Mouse (Mus musculus): ENCODE measurements at regions not wholly inside any gene's neighbourhood (a gene's known extent, or its start where the extent isn't known, plus 50 kb on each side); places are given as distances from the start of the nearest gene placed in this dataset.

DNA sequence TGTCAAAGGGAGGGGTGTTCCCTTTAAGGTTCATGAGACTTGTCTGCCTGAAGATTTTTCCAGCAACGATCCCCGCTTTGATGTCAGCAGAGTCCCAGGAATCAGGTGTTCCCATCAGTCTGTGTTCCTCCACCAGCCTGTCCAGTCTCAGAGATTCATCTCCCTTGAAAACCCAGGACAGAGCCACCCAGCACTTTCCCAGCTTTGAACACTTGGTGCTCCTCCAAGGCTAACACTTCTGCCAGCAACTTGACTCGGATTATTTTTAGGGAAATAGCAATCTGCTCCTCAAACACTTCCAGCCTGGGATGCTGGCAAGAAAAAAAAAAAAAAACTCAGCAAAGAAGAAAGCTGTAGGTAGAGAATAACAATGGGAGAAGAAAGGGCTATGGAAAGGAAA lies 170.7 kb downstream of the Dyrk2 start:
- no peak for DNase-seq (ENCODE audit: extremely low spot score, low read depth, low spot score)

DNA sequence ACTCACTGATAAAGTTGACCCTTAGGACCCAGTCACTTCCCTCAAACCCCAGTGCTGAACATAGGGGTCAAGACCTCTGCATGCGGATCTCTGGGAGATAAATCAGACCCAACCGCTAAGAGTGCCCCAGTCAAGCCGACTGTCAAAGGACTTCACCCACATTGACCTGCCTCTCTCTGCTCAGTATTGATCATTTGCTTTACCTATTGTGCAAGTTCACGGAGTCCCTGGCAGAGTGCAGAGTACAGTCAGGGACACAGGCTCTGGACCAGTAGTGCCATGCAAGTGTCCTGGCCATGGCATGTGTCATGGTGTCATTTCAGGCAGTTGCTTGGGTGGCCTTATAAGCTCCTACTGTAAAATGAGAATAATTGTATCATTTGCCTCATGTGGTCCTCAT lies 169.9 kb downstream of the Dyrk2 start:
- no peak for DNase-seq (ENCODE audit: extremely low spot score, low read depth, low spot score)

DNA sequence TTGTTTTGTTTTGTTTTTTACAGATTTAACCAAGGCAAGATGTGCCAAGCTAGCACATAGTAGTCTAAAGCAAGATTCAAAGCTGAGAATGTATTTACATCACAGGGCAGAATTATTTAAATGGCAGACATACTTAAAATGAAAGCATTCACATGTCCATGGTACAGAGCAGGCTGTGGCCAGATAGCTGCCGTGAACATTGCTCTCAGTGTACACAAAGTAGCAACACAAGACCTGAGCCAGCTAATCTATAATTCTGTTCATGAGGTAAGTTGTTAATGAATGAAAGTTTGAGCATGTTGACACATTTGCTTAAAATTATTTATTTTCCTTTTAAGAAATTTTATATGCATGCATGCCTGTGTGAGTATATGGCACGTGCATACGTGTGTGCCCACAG lies 164.0 kb downstream of the Dyrk2 start:
- DNase-seq (ENCODE audit: extremely low spot score, low read depth, low spot score): no peak

DNA sequence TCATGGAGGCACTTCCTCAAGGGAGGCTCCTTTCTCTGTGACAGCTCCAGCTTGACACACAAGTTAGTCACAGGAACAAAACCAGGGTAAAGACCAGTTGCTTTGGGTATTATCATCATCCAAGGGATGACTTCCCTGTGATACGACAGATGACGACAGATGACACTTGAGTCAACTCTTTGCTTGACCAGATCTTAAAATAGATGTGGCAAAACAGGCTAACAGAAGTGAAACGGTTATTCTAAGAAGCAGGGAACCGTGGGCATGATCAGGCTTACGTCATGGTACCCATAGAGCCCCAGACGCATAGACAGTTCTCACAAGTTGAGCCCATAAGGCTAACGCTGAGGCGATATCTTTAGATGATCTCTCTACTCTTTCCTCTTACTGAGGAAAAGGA lies 160.3 kb downstream of the Dyrk2 start:
- no peak for DNase-seq (ENCODE audit: extremely low spot score, low read depth, low spot score)

DNA sequence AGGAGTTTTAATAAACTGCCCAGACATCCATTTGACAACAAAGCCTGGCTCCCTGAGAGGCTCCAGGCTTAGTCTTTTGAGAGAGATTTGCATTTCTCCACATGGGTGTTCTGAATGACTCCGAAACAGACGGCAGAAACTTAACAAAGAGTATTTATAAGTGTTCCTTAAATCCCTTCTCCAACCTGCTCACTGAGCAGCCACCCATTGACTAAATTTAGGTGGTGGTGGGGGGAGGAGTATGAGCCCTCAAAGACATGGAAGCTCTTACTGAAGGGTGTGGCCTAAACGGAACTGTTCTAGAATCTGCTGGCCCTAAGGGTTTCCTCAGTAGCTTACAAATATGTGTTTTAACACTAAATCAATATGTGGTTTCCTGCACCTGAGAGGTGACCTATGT lies 158.5 kb downstream of the Dyrk2 start:
- DNase-seq (ENCODE audit: extremely low spot score, low read depth, low spot score): no peak

DNA sequence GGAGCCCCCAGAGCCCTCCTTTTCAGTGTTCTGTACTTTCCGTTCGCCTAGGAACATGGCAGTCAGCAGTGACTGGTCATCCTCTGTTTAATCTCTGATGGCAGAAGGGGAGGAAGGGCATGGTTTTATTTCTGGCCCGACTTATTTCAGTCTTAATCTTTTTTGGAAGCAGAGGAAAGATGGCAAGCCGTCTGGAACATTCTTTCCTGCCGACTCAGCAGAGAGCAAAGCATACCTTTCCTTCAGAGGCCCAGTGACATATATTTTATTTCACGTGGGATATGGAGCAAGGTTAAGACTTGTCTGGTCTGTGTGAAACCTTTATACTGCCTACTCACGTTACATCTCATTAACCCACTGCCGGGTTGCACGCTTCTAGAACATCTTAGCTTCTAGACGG lies 158.1 kb downstream of the Dyrk2 start:
- no peak for DNase-seq (ENCODE audit: extremely low spot score, low read depth, low spot score)

DNA sequence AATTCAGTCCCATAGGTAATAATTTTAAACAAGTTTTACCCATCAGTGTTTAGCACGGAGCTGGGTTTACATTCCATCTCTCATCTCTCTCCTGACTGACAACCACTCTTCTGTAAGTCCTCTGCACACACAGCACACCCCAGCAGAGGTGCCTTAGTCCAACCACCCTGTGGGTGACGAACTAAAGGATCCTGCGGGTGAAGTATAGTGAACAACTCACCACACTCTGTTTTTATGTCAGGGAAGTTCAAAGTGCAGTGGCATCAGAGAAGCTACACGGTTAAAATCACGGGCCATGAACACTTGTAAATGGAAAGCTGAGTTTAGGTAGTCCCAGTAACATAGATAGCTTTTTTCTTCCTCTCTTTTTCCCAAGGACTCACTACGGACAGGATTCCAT lies 157.1 kb downstream of the Dyrk2 start:
- DNase-seq (ENCODE audit: extremely low spot score, low read depth, low spot score): no peak

DNA sequence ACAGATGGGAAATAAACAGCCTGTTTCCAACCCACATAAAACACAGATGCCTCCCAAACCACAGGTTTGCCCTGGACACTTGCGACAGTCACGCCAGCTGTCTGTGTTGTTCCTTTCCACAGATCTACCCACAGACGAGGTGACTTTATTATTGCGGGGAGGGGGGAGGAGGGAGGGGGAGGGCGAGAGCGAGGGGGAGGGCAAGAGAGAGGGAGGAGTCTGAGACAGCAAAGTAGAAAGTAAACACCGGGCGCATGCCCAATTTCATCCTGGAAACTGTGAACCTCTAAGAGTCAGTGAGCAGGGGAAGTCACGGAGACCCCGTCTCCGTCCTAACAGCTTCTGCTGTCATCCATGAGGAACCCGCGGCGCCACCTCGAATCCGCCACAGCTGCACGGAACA lies 155.8 kb downstream of the Dyrk2 start:
- DNase-seq (ENCODE audit: extremely low spot score, low read depth, low spot score): no peak

DNA sequence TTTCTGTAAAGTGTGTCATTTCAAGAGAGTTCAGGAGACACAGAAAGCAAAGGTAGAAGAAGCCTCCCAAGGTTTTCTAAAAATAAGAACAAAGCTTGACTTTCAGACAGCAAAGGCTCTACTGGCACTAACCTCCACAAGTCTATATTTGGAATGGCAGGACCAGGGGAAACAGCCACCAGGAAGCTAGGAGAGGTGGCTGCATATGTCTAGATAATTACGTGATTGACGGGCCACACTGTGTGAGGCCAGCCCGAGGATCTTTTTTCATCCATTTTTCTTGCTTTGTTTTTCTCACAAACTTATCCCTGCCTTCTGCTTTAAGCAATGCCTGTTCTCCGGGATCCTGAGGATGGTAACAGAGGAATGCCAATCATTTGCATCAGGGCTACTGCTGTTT lies 155.4 kb downstream of the Dyrk2 start:
- no peak for DNase-seq (ENCODE audit: extremely low spot score, low read depth, low spot score)

DNA sequence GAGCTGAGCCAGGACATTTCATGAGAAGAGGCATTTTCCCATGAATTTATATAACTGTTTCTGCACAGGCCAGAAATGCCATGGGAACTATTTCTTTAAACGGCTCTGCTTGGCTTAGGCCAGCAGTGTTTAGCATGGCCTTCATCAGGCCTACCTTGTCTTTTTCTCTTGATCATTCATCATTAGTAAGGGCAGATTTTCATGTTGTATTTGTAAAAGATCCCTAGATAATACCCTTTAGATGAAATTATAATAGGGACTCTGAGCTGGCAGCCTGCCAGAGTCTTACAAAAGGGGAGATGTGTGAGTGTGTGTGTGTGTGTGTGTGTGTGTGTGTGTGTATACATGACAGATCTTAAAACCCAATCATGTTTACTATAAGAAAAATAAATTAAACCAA lies 149.4 kb downstream of the Dyrk2 start:
- no peak for DNase-seq (ENCODE audit: extremely low spot score, low read depth, low spot score)

DNA sequence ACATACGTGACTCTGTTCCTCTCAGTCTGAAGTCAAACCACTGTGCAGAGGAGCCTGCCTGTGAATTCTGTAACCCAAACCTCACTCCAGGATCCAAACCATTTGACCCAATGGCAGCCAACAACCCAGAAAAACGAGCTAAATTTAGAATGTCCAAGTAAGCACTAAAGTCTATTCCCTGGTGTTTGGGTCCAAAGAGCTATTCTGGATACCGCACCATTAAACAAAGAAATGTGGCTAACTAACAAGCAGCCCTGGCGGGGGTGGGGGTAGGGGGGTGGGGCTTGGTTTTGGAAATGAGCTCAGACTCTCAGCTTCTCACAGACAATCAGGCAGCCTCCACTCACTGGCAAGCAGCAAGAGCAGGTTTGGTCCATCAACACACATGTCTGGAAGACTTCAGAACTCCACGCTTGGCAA lies 147.9 kb downstream of the Dyrk2 start:
- DNase-seq (ENCODE audit: extremely low spot score, low read depth, low spot score): no peak

DNA sequence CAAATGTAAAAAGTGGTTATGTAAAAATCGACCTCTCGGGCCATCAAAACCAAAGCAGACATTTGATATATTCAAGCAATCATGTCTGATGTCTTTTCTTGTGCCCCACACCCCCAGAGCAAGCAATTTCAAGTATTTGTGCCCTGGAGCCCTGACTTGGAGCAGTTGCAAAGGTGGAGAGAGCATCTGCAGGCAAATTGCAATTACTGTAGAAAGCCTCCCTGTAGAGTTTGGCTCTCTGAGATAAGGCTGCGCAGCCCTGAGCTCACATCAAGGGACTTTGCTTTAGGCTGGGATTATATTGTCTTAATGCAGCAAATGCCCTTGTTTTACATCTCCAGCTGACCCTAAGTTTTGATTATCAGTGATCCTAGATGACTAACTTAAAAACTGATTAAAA lies 147.3 kb downstream of the Dyrk2 start:
- DNase-seq (ENCODE audit: extremely low spot score, low read depth, low spot score): no peak

DNA sequence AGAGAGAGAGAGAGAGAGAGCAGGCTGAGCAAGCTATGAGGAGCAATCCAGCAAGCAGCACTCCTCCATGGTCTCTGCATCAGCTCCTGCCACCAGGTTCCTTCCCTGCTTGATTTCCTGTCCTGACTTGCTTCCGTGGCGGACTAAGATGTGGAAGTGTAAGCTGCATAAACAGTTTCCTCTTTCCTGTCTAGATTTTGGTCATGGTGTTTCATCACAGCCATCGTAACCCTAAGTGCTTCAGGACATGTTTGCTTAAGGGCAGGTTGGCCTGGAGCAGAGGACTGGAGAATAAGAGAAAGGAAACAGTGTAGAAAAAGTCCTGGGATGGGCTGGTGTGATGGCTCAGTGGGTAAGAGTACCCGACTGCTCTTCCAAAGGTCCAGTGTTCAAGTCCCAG lies 133.9 kb downstream of the Dyrk2 start:
- DNase-seq (ENCODE audit: extremely low spot score, low read depth, low spot score): no peak

DNA sequence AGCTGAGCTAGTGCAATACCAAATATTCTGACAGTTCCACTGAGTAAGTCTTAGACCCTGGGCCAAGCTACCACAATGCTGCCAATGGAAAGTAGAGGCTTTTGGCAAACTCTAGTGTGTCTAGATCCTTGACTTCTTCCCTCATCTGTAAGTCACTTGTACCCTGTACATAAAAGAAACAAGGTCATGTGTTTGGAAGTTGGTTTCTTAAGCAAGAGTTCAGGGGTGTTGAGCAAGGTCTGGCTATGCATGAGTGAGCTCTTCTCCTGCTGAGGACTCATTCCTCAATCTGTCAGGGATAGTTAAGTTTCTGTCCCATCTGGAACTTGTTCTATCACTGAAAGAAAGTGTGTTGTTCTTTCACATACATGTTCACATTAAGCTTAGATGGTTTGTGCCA lies 132.9 kb downstream of the Dyrk2 start:
- no peak for DNase-seq (ENCODE audit: extremely low spot score, low read depth, low spot score)

DNA sequence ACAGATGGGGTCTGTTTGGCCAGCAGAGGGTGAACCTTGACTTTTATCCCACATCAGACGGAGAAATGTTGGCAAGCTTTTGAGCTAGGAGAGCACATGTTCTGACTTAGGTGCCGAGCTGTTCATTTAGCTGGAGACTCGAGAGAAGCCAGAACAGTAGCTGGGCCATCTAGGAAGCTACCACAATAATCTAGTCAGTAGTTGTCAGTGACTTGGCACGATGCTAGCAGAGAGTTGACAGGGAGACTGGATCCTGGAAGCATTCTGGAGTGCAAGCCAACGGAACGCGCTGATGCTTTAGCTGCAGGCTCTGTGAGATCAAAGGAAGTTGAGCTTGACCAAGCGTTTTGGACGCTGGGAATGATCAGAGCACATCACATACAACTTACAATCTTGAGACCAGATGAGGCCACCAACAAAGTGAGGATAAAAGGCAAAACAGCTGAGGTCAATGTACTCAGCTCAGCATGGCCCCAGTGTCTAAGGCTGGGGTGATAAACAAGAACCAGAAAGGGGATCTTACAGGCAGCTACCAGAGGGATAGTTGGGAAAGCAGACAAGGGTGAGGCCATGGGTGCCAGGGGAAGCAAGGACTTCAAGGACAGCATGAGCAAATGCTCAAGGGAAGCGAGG lies 130.0 kb downstream of the Dyrk2 start:
- DNase-seq (ENCODE audit: extremely low spot score, low read depth, low spot score): no peak

DNA sequence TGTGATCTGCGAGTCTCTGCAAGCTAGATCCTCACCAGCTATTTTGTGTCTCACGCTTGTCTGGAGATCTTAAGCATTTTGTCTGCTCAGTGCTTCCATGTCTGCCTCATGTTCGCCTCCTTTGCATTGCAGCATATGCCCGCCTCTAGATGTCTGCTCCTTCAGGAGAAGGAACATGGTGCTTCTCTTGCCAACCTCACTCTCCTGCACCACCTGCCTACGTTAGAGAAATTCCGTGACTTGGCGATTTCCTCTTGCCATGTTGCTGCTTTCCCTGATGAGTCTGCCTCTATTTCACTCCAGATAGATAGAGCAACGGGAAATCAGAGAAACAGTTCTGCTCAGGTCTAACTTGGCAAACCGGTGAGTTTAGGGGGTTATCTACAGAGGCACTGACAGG lies 126.2 kb downstream of the Dyrk2 start:
- DNase-seq (ENCODE audit: extremely low spot score, low read depth, low spot score): no peak

DNA sequence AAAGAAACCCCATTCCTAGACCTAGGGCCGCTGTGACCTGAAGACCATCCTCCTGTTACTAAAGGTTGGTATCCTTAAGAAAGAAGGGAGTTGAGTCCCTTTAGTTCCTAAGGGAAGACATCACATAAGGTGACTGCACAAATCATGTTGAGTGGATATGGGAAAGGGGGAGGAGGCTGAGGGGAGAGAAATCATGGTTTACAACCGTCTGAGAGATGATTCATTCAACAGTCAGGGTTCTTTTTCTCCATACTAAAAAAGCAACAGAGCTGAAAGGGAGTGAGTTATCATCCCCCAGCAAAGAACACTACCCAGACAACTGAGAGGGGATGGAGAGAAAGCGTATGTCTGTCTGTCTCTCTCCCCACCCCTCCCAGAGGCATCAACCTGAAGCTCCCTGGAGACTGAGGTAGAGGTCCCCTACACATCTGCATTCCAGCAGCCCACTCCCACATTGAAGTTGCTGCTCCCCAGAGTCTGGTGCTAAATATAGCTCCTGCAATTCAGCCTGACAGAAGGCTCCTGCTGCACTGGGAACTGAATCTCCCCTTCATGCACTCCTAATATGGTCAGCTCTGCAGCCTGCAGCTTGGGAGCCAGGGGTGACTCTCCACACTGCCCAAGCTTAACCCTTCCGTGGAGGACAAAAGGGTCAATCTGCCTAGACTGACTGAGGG lies 123.2 kb downstream of the Dyrk2 start:
- no peak for DNase-seq (ENCODE audit: extremely low spot score, low read depth, low spot score)

DNA sequence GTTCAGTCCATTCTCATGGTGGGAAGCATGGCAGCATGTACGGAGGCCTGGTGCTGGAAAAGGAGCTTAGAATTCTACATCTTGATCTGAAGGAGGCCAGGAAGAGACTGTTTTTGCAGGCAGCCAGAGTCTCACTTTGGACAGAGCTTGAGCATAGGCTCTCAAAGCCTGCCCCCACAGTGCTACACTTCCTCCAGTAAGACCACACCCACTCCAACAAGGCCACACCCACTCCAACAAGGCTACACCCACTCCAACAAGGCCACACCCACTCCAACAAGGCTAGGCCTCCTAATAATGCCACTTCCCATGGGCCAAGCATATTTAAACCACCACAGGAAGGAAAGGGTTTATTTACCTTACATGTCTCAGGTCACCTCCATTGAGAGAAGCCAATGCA lies 121.0 kb downstream of the Dyrk2 start:
- no peak for DNase-seq (ENCODE audit: extremely low spot score, low read depth, low spot score)

DNA sequence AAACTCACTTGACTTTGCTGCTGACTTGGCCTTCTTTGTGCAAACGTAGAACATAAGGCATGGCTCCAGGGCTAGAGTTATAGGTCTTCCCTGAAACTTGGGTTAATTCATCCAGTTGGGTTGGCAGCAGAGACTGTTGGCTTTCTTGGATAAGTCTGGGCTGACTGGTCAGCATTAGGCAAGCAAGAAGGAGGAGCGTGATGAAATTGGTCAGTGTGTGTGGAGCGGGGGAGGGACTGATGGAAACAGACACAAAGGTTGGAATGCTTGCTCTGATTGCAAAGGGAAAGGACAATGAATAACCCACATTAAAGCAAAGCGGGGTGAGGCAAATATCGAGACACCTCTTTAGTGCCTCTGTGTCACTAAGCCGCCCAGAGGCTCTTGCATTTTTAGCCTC lies 120.3 kb downstream of the Dyrk2 start:
- no peak for DNase-seq (ENCODE audit: extremely low spot score, low read depth, low spot score)

DNA sequence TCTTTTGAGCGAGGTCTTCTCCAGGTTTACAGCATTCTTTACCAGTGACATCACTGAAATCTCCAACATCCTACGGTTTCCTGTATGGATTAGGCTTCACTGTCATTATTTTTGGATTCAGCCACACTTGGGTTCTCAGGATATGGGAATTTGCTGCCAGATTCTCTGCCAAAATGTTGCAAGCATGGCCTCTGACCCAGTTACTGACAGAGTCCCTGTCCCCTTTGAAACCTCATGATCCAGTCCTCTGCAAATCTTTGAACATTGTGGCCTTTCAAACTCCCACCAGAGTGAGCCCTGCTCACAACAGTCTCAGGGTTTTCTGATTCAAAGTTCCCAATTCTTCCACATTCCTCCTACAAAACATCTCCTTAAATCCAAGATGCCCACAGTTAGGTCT lies 118.9 kb downstream of the Dyrk2 start:
- no peak for DNase-seq (ENCODE audit: extremely low spot score, low read depth, low spot score)

DNA sequence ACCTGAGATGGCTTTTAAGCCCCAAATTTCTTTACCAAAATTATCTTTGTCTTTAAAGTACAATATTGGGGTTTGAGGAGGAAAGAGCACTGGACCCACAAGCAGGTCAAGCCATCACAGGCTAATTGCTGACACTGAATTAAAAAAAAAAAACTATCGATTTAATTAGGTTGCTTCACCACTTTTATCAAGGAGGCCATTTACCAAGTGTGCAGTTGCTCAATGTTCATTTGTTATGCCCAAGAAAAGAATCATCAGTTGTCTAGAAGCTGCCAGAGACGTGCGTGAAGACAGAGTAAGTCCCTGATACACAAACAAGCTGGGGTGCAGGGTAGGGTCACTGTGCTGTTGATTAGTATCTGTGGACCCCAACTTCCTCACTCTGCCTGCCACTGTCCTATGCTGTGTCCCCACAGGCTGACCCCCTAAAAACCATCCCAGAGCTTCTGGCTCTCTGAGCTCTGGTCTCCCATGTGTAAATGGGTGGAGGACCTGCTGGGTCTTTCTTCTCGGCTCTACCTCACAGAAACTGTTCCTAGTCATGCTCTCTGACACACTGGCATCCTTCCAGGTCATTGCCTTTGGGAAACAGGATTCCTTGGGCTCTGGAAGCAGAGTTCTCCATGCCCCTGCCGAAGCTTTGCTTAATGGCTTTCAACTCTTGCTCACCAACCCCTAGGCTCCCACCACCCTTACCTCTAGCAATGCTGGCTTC lies 116.8 kb downstream of the Dyrk2 start:
- DNase-seq (ENCODE audit: extremely low spot score, low read depth, low spot score): no peak

DNA sequence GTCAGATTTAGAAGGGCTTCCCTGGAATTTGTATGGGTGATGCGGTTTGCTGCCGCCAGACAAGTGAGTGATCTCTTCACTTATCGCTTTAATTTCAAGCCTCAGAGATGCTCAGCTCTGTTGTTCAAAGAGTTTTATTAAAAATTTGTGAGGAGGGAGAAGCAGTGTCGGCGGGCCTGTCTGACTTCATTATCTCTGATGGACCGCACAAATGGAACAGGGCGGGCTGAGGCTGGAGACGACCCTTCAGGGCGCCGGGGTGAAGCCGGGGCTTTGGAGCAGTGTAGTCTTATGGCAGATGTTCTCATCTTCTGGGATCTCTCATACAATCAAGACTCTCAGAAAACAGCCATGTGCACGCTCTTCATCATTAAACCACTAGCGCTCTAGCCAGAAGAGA lies 115.2 kb downstream of the Dyrk2 start:
- no peak for DNase-seq (ENCODE audit: extremely low spot score, low read depth, low spot score)
